Mouse (Mus musculus) liver, embryonic 13.5 days (tissue): Measurements from ENCODE around the gene Wdfy2. TPM values are rescaled to one million over a fixed set of nuclear protein-coding genes. Genes with fewer than 3 reads are reported as not detected.
"Not testable (repeated sequence)": the region's sequence is repeated elsewhere in the genome, so short reads cannot be mapped to it uniquely, and the experiment has no call there.

Experiments used
- ATAC-seq: fragments of 200-750 bp; cut with Nextera tagmentation; 2 replicates; pipeline ENCODE4 v1.8.0; 2017; ENCODE audit warnings: low read depth, mild to moderate bottlenecking, moderate number of reproducible peaks, moderate library complexity
- DNase-seq: peaks from one replicate; pipeline ENCODE4 v3.0.0; 2022
- H3K27ac ChIP-seq: fragments of 300-500 bp; sonication (generic); 2 replicates; pipeline ENCODE4 v1.5.1; 2015; ENCODE audit warnings: moderate library complexity, mild to moderate bottlenecking, inconsistent platforms
- H3K27me3 ChIP-seq: fragments of 300-500 bp; sonication (generic); 2 replicates; pipeline ENCODE4 v1.6.1; 2015; ENCODE audit warnings: mild to moderate bottlenecking, inconsistent platforms
- H3K36me3 ChIP-seq: fragments of 300-500 bp; sonication (generic); 2 replicates; pipeline ENCODE4 v1.6.1; 2015; ENCODE audit warnings: mild to moderate bottlenecking, inconsistent platforms
- H3K4me1 ChIP-seq: fragments of 300-500 bp; sonication (generic); replicated peaks from 2 replicates; pipeline ENCODE4 v1.6.1; 2015; ENCODE audit warnings: inconsistent platforms
- H3K4me2 ChIP-seq: fragments of 300-500 bp; sonication (generic); 2 replicates; pipeline ENCODE4 v1.6.1; 2015; ENCODE audit warnings: inconsistent platforms, mild to moderate bottlenecking, moderate library complexity
- H3K4me3 ChIP-seq: fragments of 300-500 bp; sonication (generic); replicated peaks from 2 replicates; pipeline ENCODE4 v1.5.1; 2015; ENCODE audit warnings: mild to moderate bottlenecking, inconsistent platforms
- H3K9ac ChIP-seq: fragments of 300-500 bp; sonication (generic); 2 replicates; pipeline ENCODE4 v1.6.1; 2015; ENCODE audit warnings: mild to moderate bottlenecking, inconsistent platforms
- H3K9me3 ChIP-seq: fragments of 300-500 bp; sonication (generic); replicated peaks from 2 replicates; pipeline ENCODE4 v1.6.1; 2016; ENCODE audit warnings: inconsistent platforms
- WGBS: fragments of 180-500 bp; shearing (Covaris S2); methylation state at CpG from one replicate; pipeline ENCODE4 v1.1.7; 2015; ENCODE audit not compliant: insufficient replicate concordance; 5-methylcytosine and 5-hydroxymethylcytosine counted together
- polyA plus RNA-seq: library from polyadenylated mRNA; unstranded; fragments of >200 nt; fragmentation: Nextera tagmentation; extraction: Ambion mirVana; gene quantifications from 2 replicates; pipeline ENCODE4 v1.2.1, GENCODE M21; 2015

The Wdfy2 gene
- polyA plus RNA-seq, 1 experiment from 2014 or later = 1.9 TPM

- Histone ChIP-seq H3K4me3 (no peak overlapping the region), H3K27ac (no peak overlapping the region), H3K9ac (no peak overlapping the region), H3K27me3 (no peaks in the 10 kb centered on the region), H3K4me1 (peaks cover 57% of the 10 kb centered on the region), H3K36me3 (no peaks in the 10 kb centered on the region), H3K9me3 (no peaks in the 10 kb centered on the region), H3K4me2 (no peak overlapping the region)
- WGBS = 70% methylated on average over 5 of the region's 5 CpGs
- no peak for ATAC-seq
- DNase-seq = no peak
These were observed 42.8 kb downstream of the Wdfy2 start for GRCm38 (mm10) chr14:62880084-62880851.

GRCm38 (mm10) chr14:62882061-62882614 is 44.7 kb downstream of the Wdfy2 start:
- H3K4me3 ChIP-seq = no peak overlapping the region
- 50% methylated on average over 4 of the region's 4 CpGs for WGBS
- no peaks in the 10 kb centered on the region for H3K36me3 ChIP-seq
- DNase-seq (no peak), ATAC-seq (no peak)
- no peak overlapping the region for H3K9ac ChIP-seq
- no peaks in the 10 kb centered on the region for H3K27me3 ChIP-seq
- no peak overlapping the region for H3K4me2 ChIP-seq
- H3K9me3 ChIP-seq = no peaks in the 10 kb centered on the region
- peaks cover 51% of the 10 kb centered on the region for H3K4me1 ChIP-seq
- no peak overlapping the region for H3K27ac ChIP-seq

GRCm38 (mm10) chr14:62883551-62883950 is 46.1 kb downstream of the Wdfy2 start:
- no peak overlapping the region for H3K4me3 ChIP-seq
- ATAC-seq (no peak), DNase-seq (no peak)
- WGBS = 40% methylated on average over 1 of the region's 1 CpGs
- no peak overlapping the region for H3K9ac ChIP-seq
- no peaks in the 10 kb centered on the region for H3K27me3 ChIP-seq
- H3K36me3 ChIP-seq = no peaks in the 10 kb centered on the region
- H3K4me2 ChIP-seq = no peak overlapping the region
- peaks cover 37% of the 10 kb centered on the region for H3K4me1 ChIP-seq
- no peak overlapping the region for H3K27ac ChIP-seq
- H3K9me3 ChIP-seq = no peaks in the 10 kb centered on the region

- no peaks in the 10 kb centered on the region for H3K27me3 ChIP-seq
- no peaks in the 10 kb centered on the region for H3K9me3 ChIP-seq
- no peak for ATAC-seq
- H3K4me1 ChIP-seq = peaks cover 31% of the 10 kb centered on the region
- DNase-seq = no peak
- H3K4me2 ChIP-seq = no peak overlapping the region
- H3K27ac ChIP-seq = no peak overlapping the region
- H3K4me3 ChIP-seq = no peak overlapping the region
- WGBS = 50% methylated on average over 5 of the region's 5 CpGs
- no peak overlapping the region for H3K9ac ChIP-seq
- H3K36me3 ChIP-seq = no peaks in the 10 kb centered on the region
These were observed 46.7 kb downstream of the Wdfy2 start for GRCm38 (mm10) chr14:62884171-62884570.

GRCm38 (mm10) chr14:62884639-62885038 is 47.2 kb downstream of the Wdfy2 start:
- Histone ChIP-seq H3K4me3 (no peak overlapping the region), H3K27ac (no peak overlapping the region), H3K4me2 (no peak overlapping the region), H3K9me3 (no peaks in the 10 kb centered on the region), H3K4me1 (peaks cover 26% of the 10 kb centered on the region), H3K27me3 (no peaks in the 10 kb centered on the region), H3K36me3 (no peaks in the 10 kb centered on the region), H3K9ac (no peak overlapping the region)
- peak; percentile 55 for ATAC-seq
- DNase-seq = no peak
- WGBS = 44% methylated on average over 1 of the region's 1 CpGs

- Histone ChIP-seq H3K4me3 (no peak overlapping the region), H3K36me3 (no peaks in the 10 kb centered on the region)
- peak; percentile 23; the same call in 1 of the 2 replicates for ATAC-seq
These were observed 47.7 kb downstream of the Wdfy2 start for GRCm38 (mm10) chr14:62885146-62885545.

GRCm38 (mm10) chr14:62891401-62891800 is 53.9 kb downstream of the Wdfy2 start:
- 73% methylated on average over 3 of the region's 3 CpGs for WGBS
- Histone ChIP-seq H3K9ac (no peak overlapping the region), H3K27me3 (no peaks in the 10 kb centered on the region), H3K4me1 (peaks cover 8% of the 10 kb centered on the region), H3K27ac (no peak overlapping the region), H3K9me3 (no peaks in the 10 kb centered on the region), H3K36me3 (no peaks in the 10 kb centered on the region), H3K4me2 (no peak overlapping the region), H3K4me3 (no peak overlapping the region)
- ATAC-seq (no peak), DNase-seq (no peak)

More at GRCm38 (mm10) chr14:62885146-62885545, 47.7 kb downstream of the Wdfy2 start:
- WGBS = 76% methylated on average over 2 of the region's 2 CpGs
- Histone ChIP-seq H3K9me3 (no peaks in the 10 kb centered on the region), H3K9ac (no peak overlapping the region), H3K27ac (no peak overlapping the region), H3K4me2 (no peak overlapping the region), H3K27me3 (no peaks in the 10 kb centered on the region), H3K4me1 (peaks cover 21% of the 10 kb centered on the region)
- DNase-seq = no peak

- peaks cover 8% of the 10 kb centered on the region for H3K4me1 ChIP-seq
- WGBS = 55% methylated on average over 8 of the region's 8 CpGs
- no peaks in the 10 kb centered on the region for H3K9me3 ChIP-seq
- no peak overlapping the region for H3K4me3 ChIP-seq
- H3K27me3 ChIP-seq = no peaks in the 10 kb centered on the region
- H3K36me3 ChIP-seq = no peaks in the 10 kb centered on the region
- DNase-seq (no peak), ATAC-seq (peak; percentile 15; the same call in 1 of the 2 replicates)
- no peak overlapping the region for H3K27ac ChIP-seq
- no peak overlapping the region for H3K9ac ChIP-seq
- H3K4me2 ChIP-seq = no peak overlapping the region
These were observed 55.5 kb downstream of the Wdfy2 start for GRCm38 (mm10) chr14:62892771-62893641.

GRCm38 (mm10) chr14:62893642-62894180 is 56.2 kb downstream of the Wdfy2 start:
- 54% methylated on average over 5 of the region's 5 CpGs for WGBS
- H3K4me3 ChIP-seq, DNase-seq: not testable (repeated sequence)

GRCm38 (mm10) chr14:62894924-62895840 is 57.7 kb downstream of the Wdfy2 start:
- H3K4me1 ChIP-seq = peaks cover 8% of the 10 kb centered on the region
- no peak for DNase-seq
- no peak overlapping the region for H3K27ac ChIP-seq
- no peaks in the 10 kb centered on the region for H3K9me3 ChIP-seq
- H3K4me3 ChIP-seq = no peak overlapping the region
- H3K36me3 ChIP-seq = no peaks in the 10 kb centered on the region
- H3K4me2 ChIP-seq = no peak overlapping the region
- H3K27me3 ChIP-seq = no peaks in the 10 kb centered on the region
- H3K9ac ChIP-seq = no peak overlapping the region
- no peak for ATAC-seq
- 81% methylated on average over 8 of the region's 8 CpGs for WGBS

More at GRCm38 (mm10) chr14:62893642-62894180, 56.2 kb downstream of the Wdfy2 start:
- H3K9me3 ChIP-seq, ATAC-seq, H3K27ac ChIP-seq, H3K9ac ChIP-seq, H3K36me3 ChIP-seq, H3K4me2 ChIP-seq, H3K4me1 ChIP-seq, H3K27me3 ChIP-seq: not testable (repeated sequence)
